Mouse (Mus musculus): ENCODE results near the gene Asb10.
"Not testable (repeated sequence)": the region's sequence is repeated elsewhere in the genome, so short reads cannot be mapped to it uniquely, and the experiment has no call there.

Gene Asb10

GRCm38 (mm10) chr5:24540387-24541143 lies at the start of gene Asb10:
TSS of gene Asb10 (minus strand) at chr5:24540978.
- DNase-seq (ENCODE audit: low read depth, low spot score), result peak; percentile 17

- DNase-seq (ENCODE audit: low read depth, low spot score), result no peak
Observed at GRCm38 (mm10) chr5:24589511-24590500, 49.0 kb upstream of the Asb10 start.

- DNase-seq (ENCODE audit: low read depth, low spot score), result peak; percentile 58
Observed at GRCm38 (mm10) chr5:24587200-24587577, 46.4 kb upstream of the Asb10 start.

- peak; percentile 94 for DNase-seq (ENCODE audit: low read depth, low spot score)
Observed at GRCm38 (mm10) chr5:24586547-24587199, 45.9 kb upstream of the Asb10 start, which contains the start of gene Chpf2. TSS of gene Chpf2 (plus strand) at chr5:24586741.

- peak; percentile 53 for DNase-seq (ENCODE audit: low read depth, low spot score)
Observed at GRCm38 (mm10) chr5:24586106-24586505, 45.3 kb upstream of the Asb10 start.

- DNase-seq (ENCODE audit: low read depth, low spot score), result no peak
Observed at GRCm38 (mm10) chr5:24578109-24578963, 37.6 kb upstream of the Asb10 start.

- DNase-seq (ENCODE audit: low read depth, low spot score), result peak; percentile 100
Observed at GRCm38 (mm10) chr5:24577183-24577929, 36.6 kb upstream of the Asb10 start, which contains the start of gene Abcf2. TSS of gene Abcf2 (minus strand) at chr5:24577467.

- DNase-seq (ENCODE audit: low read depth, low spot score), result peak; percentile 60
Observed at GRCm38 (mm10) chr5:24576801-24577182, 36.0 kb upstream of the Asb10 start.

- no peak for DNase-seq (ENCODE audit: low read depth, low spot score)
Observed at GRCm38 (mm10) chr5:24575948-24576347, 35.2 kb upstream of the Asb10 start.

GRCm38 (mm10) chr5:24556709-24557108 lies 15.9 kb upstream of the Asb10 start, which contains the start of gene 4931409K22Rik:
TSS of gene 4931409K22Rik (minus strand) at chr5:24556809.
- no peak for DNase-seq (ENCODE audit: low read depth, low spot score)

- not testable (repeated sequence) for DNase-seq (ENCODE audit: low read depth, low spot score)
Observed at GRCm38 (mm10) chr5:24555335-24555734, 14.6 kb upstream of the Asb10 start.

- DNase-seq (ENCODE audit: low read depth, low spot score), result peak; percentile 56
Observed at GRCm38 (mm10) chr5:24553621-24554244, 13.0 kb upstream of the Asb10 start.

- no peak for DNase-seq (ENCODE audit: low read depth, low spot score)
Observed at GRCm38 (mm10) chr5:24551317-24551688, 10.5 kb upstream of the Asb10 start.

- no peak for DNase-seq (ENCODE audit: low read depth, low spot score)
Observed at GRCm38 (mm10) chr5:24550598-24551316, 10.0 kb upstream of the Asb10 start.

- no peak for DNase-seq (ENCODE audit: low read depth, low spot score)
Observed at GRCm38 (mm10) chr5:24542643-24543042, 1.9 kb upstream of the Asb10 start.

- DNase-seq (ENCODE audit: low read depth, low spot score), result no peak
Observed at GRCm38 (mm10) chr5:24541144-24541569, 379 bp upstream of the Asb10 start.

GRCm38 (mm10) chr5:24539571-24540296 lies 1.0 kb downstream of the Asb10 start:
- DNase-seq (ENCODE audit: low read depth, low spot score), result no peak

GRCm38 (mm10) chr5:24537618-24538017 lies 3.2 kb downstream of the Asb10 start:
- no peak for DNase-seq (ENCODE audit: low read depth, low spot score)

Data from 3T3-L1 (cell line).